Mouse (Mus musculus): ENCODE measurements around the gene Cnih4. TPM values are rescaled to one million over a fixed set of nuclear protein-coding genes. Genes with fewer than 3 reads are reported as not detected.
A peak's percentile ranks its signal among the peaks of the same experiment; 100 is the strongest.

Gene Cnih4
- polyA plus RNA-seq, 1 experiment from 2014 or later: 77.6 TPM

GRCm38 (mm10) chr1:181211920-181212633 is 67.6 kb downstream of the Cnih4 start, which contains the start of gene Wdr26:
Gene Wdr26, minus strand, starts transcription at chr1:181212001.
- Histone ChIP-seq H3K27me3 (no peaks in the 10 kb centered on the region), H3K36me3 (peaks cover 3% of the 10 kb centered on the region; the same call in 1 of the 2 replicates), H3K9me3 (no peaks in the 10 kb centered on the region), H3K4me3 (replicated peaks) (peak within 1 kb of the TSS; percentile 73), H3K4me1 (replicated peaks) (peaks cover 26% of the 10 kb centered on the region), H3K4me2 (replicated peaks) (peak within 1 kb of the TSS; percentile 77), H3K27ac (peak within 1 kb of the TSS; percentile 95), H3K9ac (replicated peaks) (peak within 1 kb of the TSS; percentile 97)
- 1% methylated on average over 51 of the region's 54 CpGs for WGBS
- ATAC-seq: peak; percentile 96

GRCm38 (mm10) chr1:181214296-181215035 is 70.0 kb downstream of the Cnih4 start:
- H3K27me3 ChIP-seq: no peaks in the 10 kb centered on the region
- peaks cover 20% of the 10 kb centered on the region for H3K4me1 ChIP-seq (replicated peaks)
- no peak overlapping the region for H3K27ac ChIP-seq
- H3K9me3 ChIP-seq: no peaks in the 10 kb centered on the region
- no peak overlapping the region for H3K9ac ChIP-seq (replicated peaks)
- no peak overlapping the region for H3K4me3 ChIP-seq (replicated peaks)
- no peak overlapping the region for H3K4me2 ChIP-seq (replicated peaks)
- no peaks in the 10 kb centered on the region for H3K36me3 ChIP-seq
- 85% methylated on average over 8 of the region's 8 CpGs for WGBS
- no peak for ATAC-seq

GRCm38 (mm10) chr1:181216315-181216714 is 71.8 kb downstream of the Cnih4 start:
- H3K9ac ChIP-seq (replicated peaks): no peak overlapping the region
- H3K4me1 ChIP-seq (replicated peaks): peaks cover 9% of the 10 kb centered on the region
- H3K27me3 ChIP-seq: no peaks in the 10 kb centered on the region
- H3K9me3 ChIP-seq: no peaks in the 10 kb centered on the region
- no peak overlapping the region for H3K4me3 ChIP-seq (replicated peaks)
- no peak overlapping the region for H3K4me2 ChIP-seq (replicated peaks)
- H3K27ac ChIP-seq: no peak overlapping the region
- 63% methylated on average over 4 of the region's 4 CpGs for WGBS
- no peak for ATAC-seq
- no peaks in the 10 kb centered on the region for H3K36me3 ChIP-seq

Other genes starting within 250 kb of the Cnih4 start
- gene Pycr2, start 240.4 kb upstream of the Cnih4 start, polyA plus RNA-seq (2015; fragmentation: Nextera tagmentation; extraction: Ambion mirVana): 76.6 and 83.1 TPM in 2 replicates
- 0.31 TPM in 1 of 2 replicates, not detected in the other for gene Lefty1, start 209.7 kb upstream of the Cnih4 start, polyA plus RNA-seq (2015; fragmentation: Nextera tagmentation; extraction: Ambion mirVana)
- 0.93 and 1.8 TPM in 2 replicates for gene Tmem63a, start 202.3 kb upstream of the Cnih4 start, polyA plus RNA-seq (2015; fragmentation: Nextera tagmentation; extraction: Ambion mirVana)
- 2.0 and 2.6 TPM in 2 replicates for gene Ephx1, start 123.8 kb upstream of the Cnih4 start, polyA plus RNA-seq (2015; fragmentation: Nextera tagmentation; extraction: Ambion mirVana)
- 0.08 TPM in 1 of 2 replicates, not detected in the other for gene 9130409I23Rik, start 93.5 kb upstream of the Cnih4 start, polyA plus RNA-seq (2015; fragmentation: Nextera tagmentation; extraction: Ambion mirVana)
- 42.3 and 45.8 TPM in 2 replicates for gene Nvl, start 489 bp upstream of the Cnih4 start, polyA plus RNA-seq (2015; fragmentation: Nextera tagmentation; extraction: Ambion mirVana)
- gene Wdr26, start 67.3 kb downstream of the Cnih4 start, polyA plus RNA-seq (2015; fragmentation: Nextera tagmentation; extraction: Ambion mirVana): 47.2 and 51.7 TPM in 2 replicates
- gene Cnih3, start 207.9 kb downstream of the Cnih4 start, polyA plus RNA-seq (2015; fragmentation: Nextera tagmentation; extraction: Ambion mirVana): 2.6 and 3.8 TPM in 2 replicates